Mouse (Mus musculus): ENCODE results near the gene Plcb4.
"Not testable (repeated sequence)": the region's sequence is repeated elsewhere in the genome, so short reads cannot be mapped to it uniquely, and the experiment has no call there.

Gene Plcb4

DNA sequence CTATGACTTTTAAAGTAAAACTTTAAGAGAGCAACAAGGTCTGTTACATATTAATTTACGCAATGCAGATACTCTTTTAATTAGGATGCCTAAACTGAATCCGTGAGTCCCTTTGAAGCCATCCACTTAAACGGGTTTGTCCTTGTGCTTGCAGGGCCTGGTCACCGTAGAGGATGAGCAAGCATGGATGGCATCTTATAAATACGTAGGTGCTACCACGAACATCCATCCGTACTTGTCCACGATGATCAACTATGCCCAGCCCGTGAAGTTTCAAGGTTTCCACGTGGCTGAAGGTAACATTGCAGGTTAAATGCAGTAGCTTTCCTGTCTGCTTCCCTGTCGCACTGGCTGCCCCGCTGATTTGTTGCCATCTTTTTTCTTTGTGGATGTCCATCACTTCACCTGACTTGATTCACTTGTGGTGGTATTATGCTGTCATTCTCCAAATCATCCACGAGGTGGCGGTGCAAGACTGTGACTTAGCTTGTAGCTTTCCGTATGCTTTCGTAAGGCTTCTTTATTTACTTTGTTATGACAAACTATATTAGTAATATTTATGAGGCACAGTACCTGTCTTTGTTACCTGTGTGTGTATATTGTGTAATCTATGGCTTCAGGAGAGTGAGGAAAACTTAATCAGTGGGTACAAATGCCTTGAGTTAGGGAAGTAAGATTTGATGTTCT, 308.2 kb downstream of the Plcb4 start:
- DNase-seq = peak; percentile 15

GRCm38 (mm10) chr2:135968159-135968558, 309.3 kb downstream of the Plcb4 start:
- no peak for DNase-seq

- DNase-seq = no peak
Observed at GRCm38 (mm10) chr2:135970902-135971301, 312.1 kb downstream of the Plcb4 start.

DNA sequence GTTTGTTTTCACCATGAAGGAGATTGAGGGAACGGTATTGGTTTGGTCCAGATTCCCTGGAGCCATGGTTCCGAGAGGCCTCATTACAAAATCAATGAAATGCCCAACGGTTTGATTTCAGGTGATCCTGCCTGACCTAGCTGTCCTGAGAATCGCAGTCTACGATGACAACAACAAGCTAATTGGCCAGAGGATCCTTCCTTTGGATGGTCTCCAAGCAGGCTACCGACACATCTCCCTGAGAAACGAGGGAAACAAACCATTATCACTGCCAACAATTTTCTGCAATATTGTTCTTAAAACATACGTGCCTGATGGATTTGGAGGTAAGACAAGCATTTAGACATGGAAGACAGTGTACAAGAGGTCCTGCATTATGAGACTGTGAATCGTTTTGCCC, 317.2 kb downstream of the Plcb4 start:
- DNase-seq = no peak

DNA sequence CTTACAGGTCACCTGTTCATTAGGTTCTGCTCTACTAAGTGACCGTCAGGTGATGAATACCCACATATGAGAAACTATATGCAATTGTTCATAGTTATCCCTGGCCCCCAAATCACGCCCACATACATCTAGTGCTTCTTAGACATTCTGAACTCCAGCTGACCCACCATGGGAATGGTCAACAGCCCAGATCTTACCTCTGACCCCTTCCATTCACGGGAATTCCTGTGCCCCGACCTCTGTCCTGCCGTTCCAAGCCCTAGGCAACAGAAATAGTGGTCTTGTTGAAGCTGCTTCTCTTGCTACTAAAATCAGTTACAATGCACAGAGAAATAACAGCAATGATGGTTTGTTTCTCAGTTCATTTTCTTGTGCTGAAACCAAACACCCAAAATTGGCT, 320.0 kb downstream of the Plcb4 start:
- DNase-seq = no peak

GRCm38 (mm10) chr2:135980428-135980827, 321.6 kb downstream of the Plcb4 start:
- DNase-seq = no peak

- no peak for DNase-seq
Observed at GRCm38 (mm10) chr2:135983972-135984371, 325.2 kb downstream of the Plcb4 start.

GRCm38 (mm10) chr2:135985536-135986265, 326.9 kb downstream of the Plcb4 start:
- peak; percentile 10 for DNase-seq

DNA sequence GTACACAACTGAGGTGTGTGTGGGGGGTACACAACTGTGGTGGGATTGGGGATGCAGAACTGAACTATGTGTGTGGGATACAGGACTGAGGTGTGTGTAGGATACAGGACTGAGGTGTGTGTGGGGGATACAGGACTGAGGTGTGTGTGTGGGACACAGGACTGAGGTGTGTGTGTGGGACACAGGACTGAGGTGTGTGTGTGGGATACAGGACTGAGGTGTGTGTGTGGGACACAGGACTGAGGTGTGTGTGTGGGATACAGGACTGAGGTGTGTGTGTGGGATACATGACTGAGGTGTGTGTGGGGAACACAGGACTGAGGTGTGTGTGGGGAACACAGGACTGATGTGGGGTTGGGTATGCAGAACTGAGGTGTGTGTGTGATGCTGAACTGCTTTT, 329.7 kb downstream of the Plcb4 start:
- DNase-seq = not testable (repeated sequence)

DNA sequence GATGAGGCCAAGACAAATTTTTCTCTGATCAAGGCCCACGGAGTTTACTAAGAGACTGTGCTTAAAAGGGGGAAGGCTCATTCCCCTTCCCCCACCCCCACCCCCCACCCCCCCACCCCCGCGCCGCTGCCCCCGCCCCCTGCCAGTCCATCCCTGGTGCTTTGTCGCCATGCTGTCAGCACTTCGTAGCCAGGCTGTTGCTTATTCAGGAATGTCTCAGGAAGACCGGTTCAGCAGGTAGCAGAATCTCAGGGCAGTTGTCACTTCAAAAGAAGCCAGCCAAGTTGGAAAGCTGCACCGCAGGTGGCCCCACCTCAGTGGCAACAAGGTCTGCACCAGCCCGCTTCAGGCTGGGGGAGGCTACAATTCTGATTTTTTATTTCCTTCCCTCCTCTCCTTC, 331.9 kb downstream of the Plcb4 start:
- not testable (repeated sequence) for DNase-seq

DNA sequence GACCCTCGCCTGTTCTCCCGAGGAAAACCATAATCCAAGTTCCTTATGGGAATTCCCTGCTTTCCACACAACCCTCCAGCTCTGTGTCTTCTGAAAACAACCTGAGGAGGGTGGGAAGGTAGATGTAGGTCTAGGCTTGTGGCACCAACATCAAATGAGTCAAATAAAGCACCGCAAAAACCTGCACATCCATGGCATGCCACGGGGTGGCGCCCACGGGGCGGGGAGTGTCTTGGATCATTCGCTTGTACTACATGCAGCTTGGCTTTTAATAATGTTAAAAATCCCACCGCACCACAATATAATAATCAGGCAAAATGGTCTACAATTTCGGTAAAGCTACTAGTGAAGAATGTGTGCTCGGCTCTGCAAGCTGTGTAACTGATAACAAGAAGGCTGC, 334.5 kb downstream of the Plcb4 start:
- DNase-seq = no peak

GRCm38 (mm10) chr2:135995196-135995595, 336.4 kb downstream of the Plcb4 start:
- DNase-seq = no peak

- no peak for DNase-seq
Observed at GRCm38 (mm10) chr2:135996936-135997335, 338.1 kb downstream of the Plcb4 start.

GRCm38 (mm10) chr2:135997361-135998150, 338.7 kb downstream of the Plcb4 start:
- no peak for DNase-seq

GRCm38 (mm10) chr2:135998886-135999285, 340.1 kb downstream of the Plcb4 start:
- no peak for DNase-seq

- DNase-seq = no peak
Observed at GRCm38 (mm10) chr2:135999361-135999760, 340.6 kb downstream of the Plcb4 start.

- DNase-seq = no peak
Observed at GRCm38 (mm10) chr2:136000933-136001332, 342.1 kb downstream of the Plcb4 start.

DNA sequence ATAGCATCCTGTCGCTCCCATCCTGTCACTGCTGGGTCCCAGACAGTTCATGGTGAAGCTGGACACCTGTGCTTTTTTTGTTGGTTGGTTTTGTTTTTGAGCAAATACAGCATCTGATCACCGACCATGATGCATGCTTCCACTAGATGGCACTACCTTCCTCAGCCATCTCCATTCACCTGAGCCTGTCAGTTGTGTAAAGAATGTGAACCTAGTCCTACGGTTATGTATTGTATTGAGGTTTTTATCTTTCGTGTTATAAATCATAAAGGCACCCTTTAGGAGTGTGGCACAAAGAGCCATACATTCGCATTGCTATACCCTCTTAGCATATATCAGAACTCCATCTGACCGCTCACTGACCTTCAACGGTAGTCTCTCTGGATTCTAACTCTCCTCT, 343.3 kb downstream of the Plcb4 start:
- no peak for DNase-seq

DNA sequence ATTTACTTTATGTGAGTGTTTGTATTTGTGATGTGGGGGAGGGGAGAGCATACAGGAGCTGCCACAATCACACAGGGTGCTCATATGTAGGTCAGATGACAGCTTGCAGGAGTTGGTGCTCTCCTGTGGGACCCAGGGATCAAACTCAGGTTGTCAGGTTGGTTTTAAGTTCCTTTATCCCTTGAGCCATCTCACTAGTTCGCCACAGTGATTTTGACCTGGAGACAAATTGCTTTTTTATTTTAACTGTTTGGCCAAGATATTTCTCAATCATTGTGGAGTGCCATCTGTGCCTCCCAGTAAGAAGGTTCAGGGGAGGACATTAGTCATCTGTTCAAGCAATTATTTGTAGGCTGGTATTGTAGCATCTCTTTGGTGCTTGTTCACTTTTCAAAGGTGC, 345.0 kb downstream of the Plcb4 start:
- no peak for DNase-seq

DNA sequence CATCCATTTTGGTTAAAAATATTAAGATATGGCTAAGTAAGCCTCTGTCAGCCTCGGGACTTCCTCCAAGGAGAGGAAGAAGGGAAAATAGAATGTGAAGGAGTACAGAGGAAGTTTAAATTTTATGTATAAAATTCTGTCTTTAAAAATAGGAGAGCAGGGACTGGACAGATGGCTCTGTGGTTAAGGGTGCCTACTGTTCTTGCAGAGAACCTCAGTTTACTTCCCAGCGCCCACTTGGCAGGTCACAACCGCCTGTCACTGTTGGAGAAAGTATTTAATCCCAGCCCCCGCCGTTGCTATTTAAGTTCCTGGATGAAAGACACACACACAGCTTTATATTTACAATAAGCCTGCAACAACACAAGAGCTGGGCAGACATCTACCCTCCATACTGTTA, 347.5 kb downstream of the Plcb4 start:
- no peak for DNase-seq

GRCm38 (mm10) chr2:136012759-136013158, 353.9 kb downstream of the Plcb4 start:
- DNase-seq = no peak

DNA sequence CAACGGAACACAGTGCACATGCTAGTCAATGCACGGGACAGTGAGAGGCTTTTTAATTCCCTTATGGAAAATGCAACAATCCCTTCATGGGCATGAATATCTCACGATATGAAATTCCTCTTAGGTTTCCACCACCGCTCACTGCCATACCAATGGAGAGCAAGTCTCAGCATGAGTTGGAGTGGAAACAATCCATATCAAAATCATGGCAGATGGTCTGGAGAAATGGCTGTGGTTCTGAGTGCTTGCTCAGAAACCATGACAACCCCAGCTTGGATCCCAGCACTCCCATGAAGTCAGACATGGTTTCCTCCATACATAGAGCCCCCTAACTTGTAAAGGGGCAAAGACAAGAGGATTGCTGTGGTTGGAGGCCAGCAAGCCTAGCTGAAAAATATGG, 389.7 kb downstream of the Plcb4 start:
- DNase-seq = no peak

DNA sequence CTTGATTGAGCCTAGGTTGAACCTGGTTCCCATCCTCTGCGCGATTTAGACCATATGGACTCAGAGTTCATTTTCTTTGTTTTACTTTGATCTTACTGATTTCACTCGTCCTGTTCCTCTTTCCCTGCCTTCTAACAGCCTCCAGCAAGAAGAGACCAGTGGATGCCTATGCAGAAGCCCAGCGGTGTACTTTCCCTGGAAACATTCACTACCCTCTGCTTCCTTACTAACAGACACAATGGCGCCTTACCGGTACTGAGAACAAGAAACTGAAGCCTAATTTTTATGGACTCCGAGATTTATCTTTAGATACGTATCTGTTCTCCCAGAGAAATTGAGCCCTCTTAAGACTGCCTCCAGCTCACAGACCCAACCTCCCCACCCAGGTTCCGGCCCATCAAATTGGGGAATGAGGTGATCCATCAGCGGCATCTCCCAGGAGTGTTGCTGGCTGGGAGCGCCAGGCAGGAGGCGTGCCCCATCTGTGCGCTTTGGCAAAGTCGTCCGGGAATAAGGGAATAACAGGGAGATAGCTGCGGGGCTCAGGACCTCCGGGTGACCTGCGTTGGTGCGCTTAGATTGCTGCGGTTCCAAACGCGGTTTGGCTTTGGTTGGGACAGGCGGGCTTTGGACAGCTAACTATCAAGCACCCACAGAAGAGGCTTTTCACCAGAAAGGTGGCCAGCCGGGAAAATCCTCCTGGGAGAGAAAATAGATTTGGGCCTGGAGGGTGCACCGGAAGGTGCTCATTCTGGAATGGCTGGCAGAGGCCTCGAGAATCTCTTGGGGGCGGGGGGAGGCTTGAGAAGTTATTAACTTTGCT, 392.2 kb downstream of the Plcb4 start:
- no peak for DNase-seq

Data from thymus, postnatal 14 days (tissue).